Mouse (Mus musculus) embryo, embryonic 9.5 days (tissue): Measurements from ENCODE around the gene Slit3.

ENCODE experiments used
- DNase-seq: peaks from one replicate; pipeline ENCODE4 v3.0.0-alpha.2; 2017; ENCODE audit errors: extremely low spot score

Slit3 gene

DNA sequence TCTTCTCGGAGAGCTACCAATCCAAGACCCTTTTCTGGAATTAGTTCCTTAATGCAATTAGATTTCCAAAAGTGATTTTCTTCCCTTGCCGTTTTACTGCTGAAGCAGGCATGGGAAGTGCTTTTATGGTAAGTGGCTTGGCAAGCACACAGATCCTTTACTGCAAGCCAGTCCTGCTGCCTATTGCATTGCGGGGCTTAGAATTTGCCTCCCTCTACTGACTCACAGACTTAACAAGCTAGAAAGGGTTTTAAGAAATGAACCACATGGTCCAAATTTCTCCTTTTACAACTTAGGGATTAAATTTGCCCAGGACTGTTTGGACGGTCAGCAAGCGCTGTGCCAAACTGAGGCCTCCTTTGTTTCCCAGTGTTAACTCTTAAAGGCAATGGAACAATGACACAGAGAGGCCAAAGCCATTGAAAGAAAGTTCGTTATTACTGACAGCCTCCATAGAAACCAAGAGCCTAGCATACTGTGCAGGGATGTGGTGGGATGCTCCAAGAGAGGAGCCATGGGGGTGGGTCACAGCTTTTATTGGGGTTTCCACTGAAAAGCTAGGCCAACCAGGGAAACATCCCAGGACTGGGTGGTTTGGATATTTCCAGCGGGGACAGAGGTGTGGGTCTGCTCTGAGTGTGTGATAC lies 406.9 kb downstream of the Slit3 start:
- DNase-seq, result no peak

- DNase-seq, result no peak
Observed at GRCm38 (mm10) chr11:35535027-35535426, 414.0 kb downstream of the Slit3 start.

- DNase-seq, result peak; percentile 51
Observed at GRCm38 (mm10) chr11:35537128-35538088, 416.4 kb downstream of the Slit3 start.

GRCm38 (mm10) chr11:35542731-35543130 lies 421.7 kb downstream of the Slit3 start:
- no peak for DNase-seq

GRCm38 (mm10) chr11:35544112-35545064 lies 423.4 kb downstream of the Slit3 start:
- peak; percentile 56 for DNase-seq

DNA sequence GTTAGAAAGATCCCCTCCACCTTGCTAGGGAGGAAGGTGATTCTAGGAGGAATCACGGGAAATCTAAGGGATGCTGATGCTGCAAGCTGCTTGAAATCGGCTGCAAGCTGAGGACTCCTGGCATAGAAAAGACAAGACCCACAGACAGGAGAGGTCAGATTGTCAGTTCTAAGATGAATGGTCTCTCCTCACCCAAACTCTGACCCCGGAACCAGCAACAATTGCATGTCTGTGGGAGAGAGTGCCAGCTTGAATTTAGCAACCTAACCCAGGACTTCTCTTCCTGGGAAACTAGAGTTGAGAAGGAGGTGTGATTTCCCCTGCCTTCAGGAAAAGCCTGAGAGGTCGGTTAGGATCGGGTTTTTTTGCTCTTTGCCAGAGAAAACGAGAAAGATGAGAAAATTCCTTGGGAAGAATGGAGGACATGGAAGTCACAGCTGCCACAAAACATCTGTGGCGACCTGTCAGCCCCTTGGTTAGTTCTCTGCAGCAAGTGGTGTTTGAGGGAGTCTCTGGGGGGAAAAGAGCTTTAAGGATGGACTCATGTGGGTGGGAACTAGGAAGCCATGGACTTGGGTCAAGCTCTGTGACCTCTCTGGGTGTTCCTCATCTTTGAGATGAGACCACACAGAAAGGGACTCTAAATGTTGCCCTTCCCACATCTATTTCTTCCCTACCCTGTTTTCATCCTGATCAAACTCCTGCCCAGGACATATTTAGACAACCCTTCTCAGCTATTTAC lies 425.2 kb downstream of the Slit3 start:
- DNase-seq, result peak; percentile 53

- no peak for DNase-seq
Observed at GRCm38 (mm10) chr11:35550036-35550435, 429.0 kb downstream of the Slit3 start.

DNA sequence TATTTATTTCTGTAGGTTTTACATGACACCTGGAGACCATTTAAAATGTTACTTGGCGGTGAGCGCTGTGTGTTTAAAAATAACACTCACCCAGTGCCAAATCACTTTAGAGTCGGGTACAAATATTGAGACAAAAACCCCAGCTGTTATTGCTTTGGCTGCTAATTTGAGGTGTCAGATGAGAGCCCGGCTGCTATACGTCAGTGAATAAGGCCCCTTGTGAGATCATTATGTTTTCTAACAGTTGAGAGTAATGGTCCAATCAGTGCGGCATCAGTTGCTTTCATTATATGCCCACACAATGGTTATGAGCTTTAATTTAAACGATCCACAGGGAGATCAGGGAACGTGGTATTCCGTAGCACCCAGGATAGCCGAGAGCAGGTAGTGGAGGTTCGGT lies 435.2 kb downstream of the Slit3 start:
- DNase-seq, result no peak

DNA sequence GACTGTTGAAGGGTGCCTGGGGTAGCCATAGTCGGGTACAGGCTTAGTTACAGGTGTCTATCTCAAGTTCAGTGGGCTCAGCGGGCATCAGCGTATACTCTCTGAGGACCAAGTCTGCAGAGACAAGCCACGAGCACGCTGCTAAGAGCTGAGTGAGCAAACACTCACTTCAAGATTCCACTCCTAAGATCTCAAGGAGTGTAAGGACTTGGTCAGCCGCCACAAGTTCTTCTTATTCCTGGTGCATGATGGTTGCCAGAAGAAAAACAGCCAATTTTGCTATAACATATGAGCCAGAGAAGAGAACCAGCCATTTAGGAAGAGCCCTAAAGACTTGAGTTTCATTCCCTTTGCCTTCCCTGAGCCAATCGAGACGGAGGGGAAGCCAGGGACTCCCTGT lies 436.5 kb downstream of the Slit3 start:
- no peak for DNase-seq

DNA sequence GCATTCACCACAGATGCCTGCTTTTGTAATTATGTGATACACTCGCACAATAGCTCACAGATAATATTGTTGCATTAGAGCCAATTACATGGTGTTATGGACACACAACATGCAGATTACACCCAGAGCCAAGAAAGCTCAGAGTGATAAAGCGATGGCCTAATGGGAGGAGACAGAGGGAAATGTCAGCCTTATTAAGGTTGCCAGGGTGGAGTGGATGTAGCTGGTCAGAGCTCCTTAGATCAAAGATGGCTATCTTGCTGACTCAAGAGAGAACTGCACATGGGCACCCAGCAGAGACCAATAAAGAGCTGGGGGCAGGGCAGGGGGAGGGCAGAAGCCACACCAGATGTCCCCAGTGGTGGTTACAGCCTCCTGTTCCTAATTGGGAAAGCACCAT lies 437.3 kb downstream of the Slit3 start:
- DNase-seq, result no peak

DNA sequence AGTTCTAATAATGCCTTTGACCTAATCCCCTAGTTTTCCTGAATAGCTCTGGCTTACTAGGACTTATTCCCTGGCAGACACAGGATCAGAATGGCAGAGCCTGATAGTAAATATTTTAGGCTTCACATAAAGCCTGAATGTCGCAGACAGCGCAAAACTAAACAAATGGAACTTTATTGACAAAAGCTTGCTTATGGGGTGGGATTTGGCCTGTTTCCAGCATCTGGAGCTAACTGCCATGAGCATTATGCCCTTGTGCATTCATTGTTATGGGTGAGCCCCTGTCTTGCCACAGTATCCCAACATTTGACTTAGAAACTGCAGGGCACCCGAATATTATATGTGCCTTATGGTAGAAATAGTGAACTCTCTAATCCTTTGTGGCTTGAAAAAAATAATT lies 438.4 kb downstream of the Slit3 start:
- DNase-seq, result no peak

- no peak for DNase-seq
Observed at GRCm38 (mm10) chr11:35561760-35562159, 440.7 kb downstream of the Slit3 start.

DNA sequence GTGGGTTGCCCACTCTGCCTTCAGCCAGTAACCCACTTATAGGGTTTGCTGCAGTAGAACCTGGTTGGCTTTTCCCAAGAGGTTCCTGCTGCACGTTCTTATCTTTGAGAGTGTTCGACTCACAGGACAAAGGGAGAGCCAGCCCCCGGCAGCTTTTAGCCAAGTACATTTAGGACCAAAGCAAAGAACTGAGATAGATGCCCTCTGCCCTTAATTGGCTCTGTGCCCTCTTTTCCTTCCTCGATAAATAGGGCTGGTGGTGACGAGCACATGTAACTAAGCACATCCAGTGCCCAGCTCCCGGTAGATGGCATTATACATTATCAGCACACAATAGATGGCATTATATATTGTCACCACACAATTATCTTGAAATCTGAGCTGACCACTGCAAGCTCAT lies 444.3 kb downstream of the Slit3 start:
- DNase-seq, result no peak

- no peak for DNase-seq
Observed at GRCm38 (mm10) chr11:35566686-35567085, 445.7 kb downstream of the Slit3 start.

DNA sequence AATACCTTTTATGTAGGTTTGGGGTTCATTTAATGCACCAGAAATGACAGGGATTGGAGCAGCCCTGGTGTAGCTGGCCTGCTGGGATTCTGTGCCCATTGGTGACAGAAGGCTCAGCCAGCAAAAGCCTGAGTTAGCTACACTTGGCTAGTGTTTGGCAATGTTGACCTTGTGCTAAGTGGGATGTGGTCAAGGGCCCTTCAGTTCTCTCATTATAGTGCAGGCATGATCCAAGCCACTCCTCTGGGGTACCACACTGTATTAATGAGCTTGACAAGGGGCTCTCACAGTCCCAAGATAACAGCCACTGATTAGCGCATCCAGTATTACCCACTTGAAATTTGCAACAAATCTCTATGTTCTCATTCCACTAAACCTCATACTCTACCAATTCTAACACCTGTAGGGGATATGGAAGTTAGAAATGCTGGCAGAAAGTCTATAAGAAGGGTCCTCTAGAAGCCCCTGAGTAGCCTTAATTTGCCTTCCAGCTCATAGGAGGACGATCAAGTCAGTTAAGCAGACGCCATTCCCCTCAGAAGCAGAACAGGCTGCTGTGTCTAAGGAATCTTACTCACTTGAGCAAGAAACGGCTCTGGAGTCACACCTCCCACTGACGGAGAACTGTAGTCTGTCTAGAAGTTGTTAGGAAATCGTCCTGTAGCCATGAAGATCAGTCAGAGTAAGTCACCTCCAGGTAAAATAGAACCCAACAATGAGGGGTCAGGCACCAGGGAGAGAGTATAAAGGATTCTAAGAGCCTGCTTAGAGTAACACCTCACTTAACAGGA lies 448.3 kb downstream of the Slit3 start:
- DNase-seq, result no peak

- DNase-seq, result no peak
Observed at GRCm38 (mm10) chr11:35569957-35570356, 448.9 kb downstream of the Slit3 start.

DNA sequence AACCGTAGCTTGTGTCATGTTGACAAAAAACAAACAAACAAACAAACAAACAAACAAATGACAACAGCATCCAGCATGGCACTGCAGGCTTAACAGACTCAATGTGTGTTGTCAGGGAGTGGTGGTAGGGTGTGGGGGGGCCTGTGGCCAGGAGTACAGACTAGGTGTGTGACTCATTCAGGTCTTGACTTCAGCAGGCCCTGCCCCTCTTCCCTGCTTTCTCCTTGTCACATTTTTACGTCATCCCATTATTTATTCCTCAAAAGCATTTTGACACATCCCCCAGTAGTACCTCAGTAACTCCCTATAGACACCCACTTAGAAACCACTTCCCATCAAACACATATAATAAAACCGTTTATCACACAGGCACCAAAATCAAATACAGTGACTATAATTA lies 450.9 kb downstream of the Slit3 start:
- no peak for DNase-seq

DNA sequence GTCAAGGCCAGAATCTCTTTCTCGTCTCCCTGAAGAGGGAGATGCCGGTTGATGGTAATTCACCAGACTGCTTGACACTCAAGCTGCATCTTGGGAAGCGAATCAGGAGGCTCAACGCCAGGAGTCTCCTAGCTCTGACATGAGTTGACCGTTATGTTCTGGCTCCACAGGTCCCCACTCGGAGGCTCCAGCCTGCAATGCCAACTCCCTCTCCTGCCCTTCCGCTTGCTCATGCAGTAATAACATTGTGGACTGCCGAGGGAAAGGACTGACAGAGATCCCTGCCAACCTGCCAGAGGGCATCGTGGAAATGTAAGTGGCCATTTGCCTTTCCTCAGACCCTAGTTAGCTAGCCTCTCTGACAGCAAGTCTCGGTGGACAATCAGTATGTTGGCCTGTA lies 457.8 kb downstream of the Slit3 start:
- DNase-seq, result no peak

DNA sequence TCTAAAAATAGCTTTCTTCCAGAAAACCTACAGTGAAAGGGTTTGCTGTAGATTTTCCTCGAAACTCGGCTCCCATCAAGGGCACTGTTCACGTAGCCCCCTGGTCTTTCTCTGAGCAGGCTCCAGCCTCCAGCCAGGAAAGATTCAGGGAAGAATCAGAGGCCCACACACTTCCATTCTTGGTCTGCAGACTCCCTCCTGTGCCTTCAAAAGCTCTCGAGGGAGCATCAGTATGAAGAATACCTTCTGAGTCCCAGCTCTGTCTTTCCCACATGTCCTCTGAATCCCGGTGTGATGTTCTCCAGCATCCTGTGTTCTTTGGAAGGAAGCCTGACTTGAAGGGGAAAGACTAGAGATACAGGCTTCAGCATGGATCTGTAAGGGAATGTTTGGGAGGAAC lies 461.6 kb downstream of the Slit3 start:
- no peak for DNase-seq

GRCm38 (mm10) chr11:35583633-35584032 lies 462.6 kb downstream of the Slit3 start:
- DNase-seq, result no peak
